Mouse (Mus musculus): ENCODE measurements around the gene Dgat2.

DNA sequence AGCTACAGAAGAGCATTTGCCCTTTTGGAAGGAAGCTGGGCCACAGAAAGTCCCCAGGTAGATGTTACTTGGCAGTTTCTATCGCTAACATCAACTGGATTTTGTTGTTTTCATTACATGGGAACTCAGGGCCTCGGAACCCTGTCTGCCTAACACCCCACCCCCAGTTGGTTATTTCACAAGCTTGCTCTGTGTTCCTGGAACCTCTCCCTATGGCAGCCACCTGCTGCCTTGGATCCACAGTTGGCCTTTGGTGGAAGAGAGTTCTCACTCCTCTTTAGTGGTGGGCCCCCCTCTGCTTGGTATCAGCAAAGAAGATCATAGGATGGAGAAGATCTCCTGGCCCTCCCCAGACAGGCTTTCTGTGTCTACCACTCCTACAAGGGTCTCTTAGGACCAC lies 16.3 kb upstream of the Dgat2 start:
- TF ChIP-seq CTCF (IDR thresholded peaks at IDR 0.05; ENCODE audit: extremely low read depth, insufficient read depth, low read length) (no peak), POLR2A (IDR thresholded peaks at IDR 0.05; ENCODE audit: extremely low read depth, insufficient read depth, low read length) (no peak)
